Mouse (Mus musculus) kidney, adult 2 months (tissue): ENCODE data around the gene Nmt2.

Source experiments
- CTCF ChIP-seq: fragments of 200-500 bp; conservative IDR thresholded peaks from 2 replicates; pipeline ENCODE4 v1.5.1; 2011; ENCODE audit warnings: low read depth, mild to moderate bottlenecking, control low read depth, low read length, moderate library complexity, mixed read lengths; ENCODE audit not compliant: insufficient read depth, insufficient read length
- POLR2A ChIP-seq: fragments of 200-500 bp; IDR thresholded peaks from one replicate; pipeline ENCODE4 v1.6.1; 2011; ENCODE audit warnings: low read depth, low read length, control low read depth

DNA sequence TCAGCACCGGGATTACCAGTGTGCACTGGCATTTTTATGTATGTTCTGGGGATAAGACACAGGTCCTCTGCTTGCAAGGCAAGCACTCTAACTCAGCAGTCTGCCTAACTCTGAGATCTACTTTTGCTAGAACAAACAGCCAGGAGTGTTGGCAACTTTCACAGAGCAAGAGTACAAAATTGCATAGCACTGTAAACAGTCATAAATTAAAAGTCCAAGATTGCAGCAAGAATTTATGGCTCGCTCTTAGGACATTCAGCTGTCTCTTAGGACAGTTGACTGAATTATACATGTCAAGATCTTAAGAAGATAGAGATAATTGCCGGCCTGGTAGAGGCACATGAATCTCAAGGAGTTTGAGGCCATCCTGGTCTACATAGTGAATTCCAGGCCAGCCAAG lies 72.3 kb downstream of the Nmt2 start:
- TF ChIP-seq CTCF (no peak), POLR2A (no peak)
